Mouse (Mus musculus) gastrocnemius, adult 2 months (tissue): ENCODE measurements at regions not wholly inside any gene's neighbourhood (a gene's known extent, or its start where the extent isn't known, plus 50 kb on each side); places are given as distances from the start of the nearest gene placed in this dataset.

Experiments
- DNase-seq: peaks from one replicate; pipeline ENCODE4 v3.0.0; 2022
- H3K27ac ChIP-seq: fragments of 200-600 bp; 2 replicates; pipeline ENCODE4 v1.8.1; 2022; ENCODE audit warnings: mild to moderate bottlenecking
- H3K4me3 ChIP-seq: fragments of 200-600 bp; 2 replicates; pipeline ENCODE4 v1.8.1; 2022; ENCODE audit warnings: mild to moderate bottlenecking, moderate library complexity
- CTCF ChIP-seq: fragments of 200-600 bp; IDR thresholded peaks from 2 replicates; pipeline ENCODE4 v1.8.1; 2022; ENCODE audit warnings: antibody characterized with exemption, mild to moderate bottlenecking, moderate library complexity
- intact Hi-C: fragments of 180-260 bp; cut with DNase I; formaldehyde crosslinking; loops from one replicate; pipeline ENCODE4 v1.15.1; 2025

GRCm38 (mm10) chr6:147954967-147955830 lies 91.9 kb upstream of the Far2 start:
- no peak overlapping the region for H3K4me3 ChIP-seq
- H3K27ac ChIP-seq, result peak overlapping the region; percentile 6; the same call in 1 of the 2 replicates
- intact Hi-C loops, result no loop called here
- DNase-seq, result peak; percentile 31
- TF ChIP-seq CTCF, result peak; percentile 26; the same call in 1 of the 2 replicates

GRCm38 (mm10) chr6:147964739-147965138 lies 82.3 kb upstream of the Far2 start:
- intact Hi-C loops, result no loop called here
- TF ChIP-seq CTCF, result no peak
- no peak overlapping the region for H3K27ac ChIP-seq

GRCm38 (mm10) chr6:147970162-147970608 lies 76.9 kb upstream of the Far2 start:
- no peak overlapping the region for H3K27ac ChIP-seq
- no peak for DNase-seq
- no peak for TF ChIP-seq CTCF
- intact Hi-C loops, result no loop called here
- no peak overlapping the region for H3K4me3 ChIP-seq

More at GRCm38 (mm10) chr6:147964739-147965138, 82.3 kb upstream of the Far2 start:
- no peak overlapping the region for H3K4me3 ChIP-seq
- no peak for DNase-seq

GRCm38 (mm10) chr6:147972552-147972951 lies 74.5 kb upstream of the Far2 start:
- no peak overlapping the region for H3K4me3 ChIP-seq
- no peak for TF ChIP-seq CTCF
- DNase-seq, result no peak
- intact Hi-C loops, result no loop called here
- no peak overlapping the region for H3K27ac ChIP-seq

- no peak for TF ChIP-seq CTCF
- intact Hi-C loops, result no loop called here
- no peak for DNase-seq
Observed at GRCm38 (mm10) chr6:147973059-147973458, 74.0 kb upstream of the Far2 start.

GRCm38 (mm10) chr6:147975917-147976316 lies 71.1 kb upstream of the Far2 start:
- TF ChIP-seq CTCF, result no peak
- no peak for DNase-seq
- H3K4me3 ChIP-seq, result no peak overlapping the region
- intact Hi-C loops, result no loop called here
- H3K27ac ChIP-seq, result no peak overlapping the region

More at GRCm38 (mm10) chr6:147973059-147973458, 74.0 kb upstream of the Far2 start:
- Histone ChIP-seq H3K4me3 (no peak overlapping the region), H3K27ac (no peak overlapping the region)

GRCm38 (mm10) chr6:147989381-147989780 lies 57.7 kb upstream of the Far2 start:
- DNase-seq, result no peak
- no peak for TF ChIP-seq CTCF
- Histone ChIP-seq H3K4me3 (no peak overlapping the region), H3K27ac (no peak overlapping the region)
- intact Hi-C loops, result no loop called here
